Mouse (Mus musculus) right cerebral cortex, postnatal 4 days (tissue): ENCODE data around the gene Copz2.

Experiments used
- DNase-seq: peaks from one replicate; pipeline ENCODE4 v3.0.0-alpha.2; 2022

Copz2 gene

DNA sequence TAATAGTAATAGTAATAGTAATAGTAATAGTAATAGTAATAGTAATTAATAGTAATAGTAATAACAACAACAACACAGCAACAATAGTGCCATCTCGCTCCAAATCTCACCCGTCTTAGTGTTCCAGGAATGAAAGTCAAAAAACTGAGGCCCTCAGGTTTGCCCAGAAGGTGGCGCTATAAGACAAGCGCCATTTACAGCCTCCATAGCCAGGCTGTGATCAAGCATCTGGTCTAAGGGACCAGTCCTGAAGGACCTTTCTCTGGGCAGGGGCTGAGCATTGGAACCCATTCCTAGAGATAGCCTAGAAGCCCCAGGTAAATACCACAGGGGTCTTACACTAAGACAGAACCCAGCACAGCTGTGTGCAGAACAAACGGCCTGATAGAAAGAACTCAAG lies 17.5 kb downstream of the Copz2 start:
- peak; percentile 58 for DNase-seq

DNA sequence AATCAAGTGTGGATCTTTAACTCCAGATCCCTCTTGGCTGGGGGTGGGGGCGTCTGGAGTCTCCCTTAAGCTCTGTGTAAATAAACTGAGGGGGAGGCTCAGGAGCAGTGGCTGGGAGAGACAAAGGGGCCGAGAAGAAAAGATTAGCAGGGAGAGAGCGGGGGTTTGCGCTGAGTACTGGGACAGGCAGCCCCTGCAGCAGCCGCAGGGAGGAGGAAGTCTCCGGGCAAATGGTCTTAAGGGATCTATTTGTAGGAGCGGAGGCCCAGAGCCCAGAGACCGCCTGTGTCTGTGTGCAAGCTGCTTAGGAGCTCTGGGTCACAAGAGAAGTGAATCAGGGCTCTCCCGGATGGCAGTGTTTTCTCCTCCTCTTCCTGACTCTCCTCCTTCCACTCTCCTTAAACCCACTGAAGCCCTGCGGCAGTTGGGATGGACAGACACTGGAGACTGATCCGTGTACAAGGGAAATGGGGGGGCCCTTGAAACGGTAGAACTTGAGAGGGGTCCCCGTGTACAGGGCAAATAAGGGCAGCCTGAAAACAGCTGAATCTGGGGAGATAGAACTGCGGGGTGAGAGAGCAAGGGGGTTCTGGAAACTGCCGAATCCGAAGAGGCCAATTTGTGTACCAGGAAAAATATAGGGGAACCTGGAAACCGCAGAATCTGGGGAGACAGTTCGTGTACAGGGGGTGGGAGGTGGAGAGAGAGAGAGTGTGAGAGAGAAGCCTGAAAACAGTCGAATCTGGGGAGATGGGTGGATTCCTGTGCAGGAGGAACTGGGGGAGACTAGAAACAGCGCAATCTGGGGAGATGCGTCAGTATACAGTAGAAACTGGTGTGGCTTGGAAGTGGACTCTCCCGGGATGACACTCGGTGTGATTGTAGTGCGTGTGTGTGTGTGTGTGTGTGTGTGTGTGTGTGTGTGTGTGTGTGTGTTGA lies 23.0 kb downstream of the Copz2 start:
- peak; percentile 27 for DNase-seq

DNA sequence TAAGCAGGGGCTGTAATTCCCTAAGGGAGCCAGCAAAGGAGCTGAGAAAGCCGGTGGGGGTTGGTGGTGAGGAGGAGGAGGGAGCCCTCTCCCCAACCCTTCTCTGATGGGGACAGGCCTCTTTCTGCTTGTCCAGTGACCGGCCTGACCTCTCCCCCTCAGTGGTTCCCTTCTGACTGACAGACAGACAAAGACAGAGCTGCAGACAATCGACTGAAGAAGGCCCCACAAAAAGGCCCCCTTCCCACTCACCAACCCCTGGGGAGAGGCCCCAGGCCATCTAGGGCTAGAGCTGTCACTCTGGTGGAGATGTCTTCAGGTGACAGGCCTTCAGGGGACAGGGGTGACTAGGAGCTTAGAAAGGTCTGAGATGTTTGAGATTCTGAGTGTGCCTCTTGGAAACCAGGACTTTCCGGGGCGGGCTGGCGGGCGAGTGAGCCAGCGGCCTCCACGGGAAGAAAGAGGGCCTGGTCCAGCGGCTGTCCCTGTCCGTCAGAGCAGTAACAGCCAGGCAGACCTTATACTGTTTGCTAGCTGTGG lies 24.0 kb downstream of the Copz2 start:
- no peak for DNase-seq

DNA sequence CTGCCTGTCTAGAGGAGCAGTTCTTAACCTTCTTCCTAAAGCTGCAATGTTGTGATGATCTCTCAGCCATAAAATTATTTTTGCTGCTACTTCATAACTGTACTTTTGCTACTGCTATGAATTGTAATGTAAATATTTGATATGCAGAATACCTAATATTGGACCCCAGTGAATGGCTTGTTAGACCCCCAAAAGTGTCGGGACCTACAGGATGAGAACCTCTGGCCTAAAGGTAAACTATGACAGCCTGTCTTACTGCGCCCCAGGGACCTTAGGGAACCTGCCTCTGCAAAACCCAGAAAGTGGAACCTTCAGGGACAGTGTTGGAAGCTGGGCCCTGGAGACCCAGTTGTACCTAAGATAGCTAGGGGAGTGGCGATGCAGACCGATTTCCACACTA lies 25.6 kb downstream of the Copz2 start:
- no peak for DNase-seq

GRCm38 (mm10) chr11:96875745-96876144 lies 26.1 kb downstream of the Copz2 start:
- peak; percentile 85 for DNase-seq

DNA sequence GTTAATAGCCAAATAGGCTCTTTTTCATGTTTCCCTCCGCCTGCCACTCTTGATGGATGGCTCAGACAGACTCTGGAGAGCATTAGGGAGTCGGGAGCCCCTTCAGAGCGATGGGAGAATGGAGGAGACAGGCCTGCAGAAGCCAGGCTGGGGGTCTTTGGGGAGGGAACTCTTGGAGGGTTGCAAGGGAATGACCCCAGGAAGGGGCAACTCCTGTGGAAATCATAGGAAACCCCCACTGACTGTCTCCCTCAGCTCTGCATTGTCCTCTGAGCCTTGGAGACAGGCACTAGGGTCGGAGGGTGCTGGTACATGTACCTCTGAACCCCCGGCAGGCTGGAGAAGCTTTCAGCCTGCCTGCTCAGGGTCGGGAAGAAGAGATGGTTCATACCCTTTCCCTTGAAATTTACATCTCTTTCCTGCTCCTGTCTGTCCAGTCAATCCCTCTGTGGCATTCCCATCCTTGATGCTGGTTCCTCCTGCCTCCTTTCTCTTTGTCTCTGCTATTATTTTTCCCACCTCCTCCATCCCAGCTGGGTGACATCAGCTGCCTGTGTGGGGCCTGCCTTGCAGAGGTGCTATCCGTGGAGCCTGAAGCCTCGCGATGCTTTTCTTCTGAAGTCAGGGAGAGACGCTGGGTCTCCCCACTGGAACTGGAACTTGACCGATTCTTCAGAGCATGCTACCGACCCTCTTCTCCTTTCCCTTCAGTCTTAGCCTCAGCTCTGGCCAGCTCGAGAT lies 26.8 kb downstream of the Copz2 start:
- DNase-seq = peak; percentile 26

GRCm38 (mm10) chr11:96877071-96877470 lies 27.4 kb downstream of the Copz2 start:
- no peak for DNase-seq

GRCm38 (mm10) chr11:96878715-96879114 lies 29.0 kb downstream of the Copz2 start:
- no peak for DNase-seq

- no peak for DNase-seq
Observed at GRCm38 (mm10) chr11:96879359-96879758, 29.7 kb downstream of the Copz2 start.

- DNase-seq = no peak
Observed at GRCm38 (mm10) chr11:96880296-96880695, 30.6 kb downstream of the Copz2 start.

DNA sequence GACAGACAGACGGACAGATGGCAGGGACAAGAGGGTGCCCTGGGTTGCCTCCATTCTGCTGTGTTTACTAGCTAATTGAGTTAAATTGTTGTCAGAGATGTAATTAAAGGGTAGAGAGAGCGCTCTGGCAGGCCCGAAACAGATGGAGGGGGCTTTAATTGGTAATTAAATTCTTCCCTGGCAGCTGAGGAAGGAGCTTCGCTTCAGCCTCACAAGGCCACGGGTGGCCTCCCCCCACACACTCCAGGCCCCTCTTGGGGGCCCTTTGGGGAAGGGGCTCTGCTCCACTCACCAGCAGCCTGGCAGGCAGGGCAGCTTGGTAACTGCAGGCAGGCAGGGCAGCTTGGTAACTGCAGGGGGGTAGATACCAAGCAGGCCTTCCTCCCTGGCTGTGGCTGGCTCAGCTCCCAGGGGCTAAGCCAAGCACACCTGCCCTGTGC lies 36.3 kb downstream of the Copz2 start:
- no peak for DNase-seq

GRCm38 (mm10) chr11:96886942-96887546 lies 37.4 kb downstream of the Copz2 start:
- DNase-seq = no peak

DNA sequence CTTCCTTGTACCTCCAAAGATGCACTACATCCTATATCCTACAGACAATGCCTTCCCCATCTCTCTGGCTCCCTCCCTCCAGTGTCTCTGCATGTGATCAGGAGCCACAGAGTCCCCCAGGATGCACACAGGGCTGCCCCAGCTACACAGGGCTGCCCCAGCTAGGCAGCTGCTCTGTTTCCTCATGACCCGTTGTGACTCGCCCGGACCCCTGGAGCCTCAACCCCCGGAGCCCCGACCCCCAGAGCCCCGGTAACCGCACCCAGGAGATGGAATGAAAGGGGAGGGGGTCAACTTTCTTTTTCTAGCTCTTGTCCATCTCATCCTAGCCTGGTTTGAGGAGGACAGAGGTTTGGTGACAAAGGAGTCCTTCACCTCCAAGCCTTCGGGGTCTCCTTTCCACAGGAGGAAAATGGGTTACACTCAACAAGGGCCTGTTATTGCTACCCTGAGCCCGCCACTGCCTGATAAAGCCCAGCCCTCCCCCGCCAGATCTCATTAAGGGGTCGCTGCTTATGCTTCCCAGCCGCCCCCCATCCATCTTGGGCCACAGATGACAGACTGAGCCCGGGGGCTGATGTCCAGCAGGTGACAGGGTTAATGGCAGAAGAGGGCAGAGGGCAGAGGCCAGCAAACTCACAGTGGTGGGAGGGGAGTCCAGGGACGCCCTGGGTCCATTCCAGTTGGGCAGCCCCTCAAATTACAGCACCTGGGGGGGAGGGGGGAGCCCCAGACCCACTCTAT lies 42.3 kb downstream of the Copz2 start:
- DNase-seq = no peak

GRCm38 (mm10) chr11:96893203-96893842 lies 43.7 kb downstream of the Copz2 start:
- no peak for DNase-seq

DNA sequence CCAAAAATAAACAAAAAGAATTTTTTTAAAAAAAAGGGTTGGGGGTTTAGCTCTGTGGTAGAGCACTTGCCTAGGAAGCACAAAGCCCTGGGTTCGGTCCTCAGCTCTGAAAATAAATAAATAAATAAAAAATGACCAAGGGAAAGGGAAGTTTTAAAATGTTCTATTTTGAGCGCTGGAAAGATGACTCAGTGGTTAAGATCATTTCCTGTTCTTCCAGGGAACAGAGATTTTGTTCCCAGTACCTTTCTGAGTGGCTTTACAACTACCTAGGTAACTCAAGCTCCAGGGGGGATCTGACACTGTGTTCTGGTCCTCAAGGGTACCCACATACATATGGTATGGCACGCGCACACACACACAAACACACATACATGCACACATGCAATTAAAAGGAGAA lies 46.2 kb downstream of the Copz2 start:
- DNase-seq = no peak

DNA sequence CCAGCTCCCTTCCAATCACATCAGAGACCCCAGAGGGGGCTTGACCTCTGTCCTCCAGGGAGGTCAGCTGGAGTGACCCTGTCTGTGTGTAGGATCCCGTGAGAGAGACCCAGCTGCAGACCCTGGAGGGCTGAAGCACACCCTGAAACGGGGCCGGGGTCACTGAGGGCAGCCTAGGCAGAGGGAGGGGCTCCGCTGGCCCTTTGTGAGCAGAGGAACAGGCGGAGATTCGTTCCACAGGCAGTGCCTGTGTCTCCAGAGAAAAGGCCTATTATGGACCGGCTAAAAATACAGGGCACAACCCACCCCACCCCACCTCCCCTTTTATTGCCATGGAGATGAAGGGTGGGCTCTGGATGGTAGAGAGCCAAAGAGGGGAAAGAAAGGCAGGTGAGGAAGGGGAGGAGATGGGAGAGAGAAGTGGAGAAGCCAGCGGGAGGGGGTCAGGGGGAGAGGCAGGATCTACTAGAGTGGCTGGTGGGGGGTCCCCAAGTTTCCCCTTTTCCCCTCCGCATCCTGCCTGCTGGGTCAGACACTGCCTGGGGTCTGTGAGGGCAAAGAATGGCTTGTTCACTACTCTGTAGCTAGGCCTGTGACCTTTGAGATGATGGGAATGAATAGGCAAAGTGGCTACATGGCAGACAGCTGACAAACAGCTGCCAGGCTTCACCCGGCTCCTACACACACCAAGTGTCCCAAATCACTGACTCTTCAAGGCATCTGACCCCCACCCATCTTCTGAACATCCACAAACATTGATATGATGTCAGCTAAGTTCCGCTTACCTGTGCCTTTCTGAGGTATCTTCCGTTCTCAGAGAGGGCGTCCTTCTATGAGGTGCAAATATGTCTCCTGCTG lies 50.0 kb downstream of the Copz2 start:
- DNase-seq = no peak

- DNase-seq = no peak
Observed at GRCm38 (mm10) chr11:96901332-96901731, 51.7 kb downstream of the Copz2 start.

GRCm38 (mm10) chr11:96902639-96903635 lies 53.3 kb downstream of the Copz2 start:
- DNase-seq = peak; percentile 39

DNA sequence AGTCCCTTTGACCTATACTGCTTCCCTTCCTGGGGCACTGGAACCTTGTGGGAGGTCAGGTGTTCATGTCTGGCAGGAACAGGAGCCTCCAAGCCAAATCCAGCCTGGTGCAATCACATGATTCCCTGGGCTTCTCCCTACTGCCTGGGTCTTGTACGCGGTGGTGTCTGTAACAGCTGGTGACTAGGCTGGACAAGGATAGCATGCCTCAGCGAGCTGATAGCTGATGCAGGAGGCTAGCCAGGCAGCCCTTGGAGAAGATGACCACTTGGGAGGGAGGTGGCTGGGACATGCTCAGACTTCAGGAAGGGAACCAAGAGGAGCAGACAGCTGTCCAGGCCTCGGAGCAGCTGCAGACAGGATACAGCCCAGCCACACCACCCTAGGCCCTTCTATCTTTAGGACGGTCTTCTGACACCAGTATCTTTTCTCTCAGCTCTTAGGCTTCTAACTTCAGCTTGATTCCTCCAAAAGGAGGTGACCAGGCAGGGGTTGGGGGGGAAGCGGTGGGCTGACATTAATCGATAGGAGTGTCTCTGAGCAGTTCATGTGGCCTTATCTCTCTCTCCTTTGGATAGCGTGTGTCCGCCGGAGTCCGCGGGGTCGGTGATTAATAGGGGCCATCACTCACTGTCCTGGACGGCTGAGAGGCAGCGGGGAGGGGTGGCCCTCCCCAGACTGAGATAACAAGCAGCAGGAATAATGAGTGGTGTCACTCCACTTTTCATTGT lies 56.9 kb downstream of the Copz2 start:
- DNase-seq = no peak
